Mouse (Mus musculus) hindbrain, embryonic 14.5 days (tissue): ENCODE data around the gene Zfp941. TPM values are rescaled to one million over a fixed set of nuclear protein-coding genes. Genes with fewer than 3 reads are reported as not detected.

Source experiments
- ATAC-seq: fragments of 200-750 bp; cut with Nextera tagmentation; 2 replicates; pipeline ENCODE4 v1.8.0; 2017; ENCODE audit warnings: moderate number of reproducible peaks, mild to moderate bottlenecking, moderate TSS enrichment, moderate library complexity; ENCODE audit not compliant: low FRiP score
- DNase-seq: peaks from one replicate; pipeline ENCODE4 v3.0.0-alpha.2; 2015; ENCODE audit warnings: low spot score
- H3K27ac ChIP-seq: fragments of 300-500 bp; sonication (generic); 2 replicates; pipeline ENCODE4 v1.5.1; 2014; ENCODE audit warnings: mild to moderate bottlenecking, moderate library complexity
- H3K27me3 ChIP-seq: fragments of 300-500 bp; sonication (generic); 2 replicates; pipeline ENCODE4 v1.6.1; 2014; ENCODE audit warnings: mild to moderate bottlenecking, low read length, mixed read lengths; ENCODE audit not compliant: control insufficient read depth, insufficient read depth
- H3K36me3 ChIP-seq: fragments of 300-500 bp; sonication (generic); replicated peaks from 2 replicates; pipeline ENCODE4 v1.6.1; 2014; ENCODE audit not compliant: control insufficient read depth, insufficient read depth
- H3K4me1 ChIP-seq: fragments of 300-500 bp; sonication (generic); replicated peaks from 2 replicates; pipeline ENCODE4 v1.6.1; 2014; ENCODE audit warnings: antibody characterized with exemption, low read length, mixed read lengths; ENCODE audit not compliant: control insufficient read depth, insufficient read depth
- H3K4me2 ChIP-seq: fragments of 300-500 bp; sonication (generic); replicated peaks from 2 replicates; pipeline ENCODE4 v1.6.1; 2014; ENCODE audit warnings: mild to moderate bottlenecking, moderate library complexity
- H3K4me3 ChIP-seq: fragments of 300-500 bp; sonication (generic); replicated peaks from 2 replicates; pipeline ENCODE4 v1.5.1; 2014; ENCODE audit warnings: mild to moderate bottlenecking, low read length
- H3K9ac ChIP-seq: fragments of 300-500 bp; sonication (generic); 2 replicates; pipeline ENCODE4 v1.6.1; 2014
- H3K9me3 ChIP-seq: fragments of 300-500 bp; sonication (generic); 2 replicates; pipeline ENCODE4 v1.6.1; 2016; ENCODE audit warnings: low read length; ENCODE audit not compliant: control insufficient read depth
- polyA plus RNA-seq: library from polyadenylated mRNA; unstranded; fragments of >200 nt; fragmentation: Nextera tagmentation; extraction: Ambion mirVana; gene quantifications from 2 replicates; pipeline ENCODE4 v1.2.1, GENCODE M21; 2014

Zfp941 gene
- polyA plus RNA-seq, 1 experiment from 2014 or later = 33.7 TPM

- Histone ChIP-seq H3K4me1 (no peaks in the 10 kb centered on the region), H3K27me3 (no peaks in the 10 kb centered on the region), H3K27ac (no peak overlapping the region), H3K4me2 (no peak overlapping the region), H3K9ac (no peak overlapping the region), H3K9me3 (no peaks in the 10 kb centered on the region), H3K36me3 (no peaks in the 10 kb centered on the region), H3K4me3 (no peak overlapping the region)
- DNase-seq (no peak), ATAC-seq (no peak)
Observed at GRCm38 (mm10) chr7:140760647-140761046, 61.3 kb downstream of the Zfp941 start.

Other genes with a start within 250 kb of the Zfp941 start
- 0.03 TPM in 1 of 2 replicates, not detected in the other for gene Olfr46, start 220.9 kb downstream of the Zfp941 start, polyA plus RNA-seq
- gene Olfr61, start 193.2 kb downstream of the Zfp941 start, polyA plus RNA-seq = not detected in 2 replicates
- gene Olfr53, start 175.7 kb downstream of the Zfp941 start, polyA plus RNA-seq = not detected in 2 replicates
- 0.03 TPM in 1 of 2 replicates, not detected in the other for gene Olfr539, start 162.2 kb downstream of the Zfp941 start, polyA plus RNA-seq
- not detected in 2 replicates for gene Olfr45, start 140.2 kb downstream of the Zfp941 start, polyA plus RNA-seq
- gene Olfr541, start 124.9 kb downstream of the Zfp941 start, polyA plus RNA-seq = not detected in 2 replicates
- gene Cyp2e1, start 58.4 kb downstream of the Zfp941 start, polyA plus RNA-seq = not detected in 2 replicates
- gene Syce1, start 34.3 kb downstream of the Zfp941 start, polyA plus RNA-seq = 0.47 and 0.62 TPM in 2 replicates
- gene Urah, start 12.8 kb upstream of the Zfp941 start, polyA plus RNA-seq = 0.31 TPM in 1 of 2 replicates, not detected in the other
- gene Scgb1c1, start 23.4 kb upstream of the Zfp941 start, polyA plus RNA-seq = not detected in 2 replicates
- 0.14 TPM in 1 of 2 replicates, not detected in the other for gene Odf3, start 25.6 kb upstream of the Zfp941 start, polyA plus RNA-seq
- 0.35 TPM in 1 of 2 replicates, not detected in the other for gene Gm45785, start 34.2 kb upstream of the Zfp941 start, polyA plus RNA-seq
- gene Ric8a, start 34.8 kb upstream of the Zfp941 start, polyA plus RNA-seq = 92.8 and 96.6 TPM in 2 replicates
- gene Bet1l, start 35.4 kb upstream of the Zfp941 start, polyA plus RNA-seq = 40.1 and 50.5 TPM in 2 replicates
- 177 and 185 TPM in 2 replicates for gene Psmd13, start 59.8 kb upstream of the Zfp941 start, polyA plus RNA-seq
- 44.4 and 47.5 TPM in 2 replicates for gene Sirt3, start 60.1 kb upstream of the Zfp941 start, polyA plus RNA-seq
- gene Cox8b, start 78.3 kb upstream of the Zfp941 start, polyA plus RNA-seq = not detected in 2 replicates
- gene Nlrp6, start 98.7 kb upstream of the Zfp941 start, polyA plus RNA-seq = 0.60 and 1.4 TPM in 2 replicates
- 8.2 and 9.2 TPM in 2 replicates for gene Pgghg, start 119.2 kb upstream of the Zfp941 start, polyA plus RNA-seq
- gene Ifitm5, start 128.1 kb upstream of the Zfp941 start, polyA plus RNA-seq = 0.55 TPM in 1 of 2 replicates, not detected in the other
- not detected in 2 replicates for gene Gm45717, start 133.8 kb upstream of the Zfp941 start, polyA plus RNA-seq
- 201 and 234 TPM in 2 replicates for gene Ifitm2, start 133.8 kb upstream of the Zfp941 start, polyA plus RNA-seq
- gene Ifitm1, start 145.0 kb upstream of the Zfp941 start, polyA plus RNA-seq = 16.8 and 21.9 TPM in 2 replicates
- 28.3 and 45.1 TPM in 2 replicates for gene Ifitm3, start 188.6 kb upstream of the Zfp941 start, polyA plus RNA-seq
- 0.95 and 1.1 TPM in 2 replicates for gene Ifitm6, start 195.7 kb upstream of the Zfp941 start, polyA plus RNA-seq
- not detected in 2 replicates for gene Gm17387, start 207.0 kb upstream of the Zfp941 start, polyA plus RNA-seq
- gene B4galnt4, start 238.9 kb upstream of the Zfp941 start, polyA plus RNA-seq = 38.4 and 41.5 TPM in 2 replicates